Mouse (Mus musculus) WW6 (cell line): ENCODE measurements around the gene Hfe.
"Not testable (repeated sequence)": the region's sequence is repeated elsewhere in the genome, so short reads cannot be mapped to it uniquely, and the experiment has no call there.

ENCODE experiments used
- DNase-seq: peaks from one replicate; pipeline ENCODE4 v3.0.0-alpha.2; 2013; ENCODE audit warnings: low read depth, low spot score

Gene Hfe

GRCm38 (mm10) chr13:23744421-23745380 lies 34.0 kb upstream of the Hfe start:
- no peak for DNase-seq

- no peak for DNase-seq
Observed at GRCm38 (mm10) chr13:23743963-23744362, 33.3 kb upstream of the Hfe start.

DNA sequence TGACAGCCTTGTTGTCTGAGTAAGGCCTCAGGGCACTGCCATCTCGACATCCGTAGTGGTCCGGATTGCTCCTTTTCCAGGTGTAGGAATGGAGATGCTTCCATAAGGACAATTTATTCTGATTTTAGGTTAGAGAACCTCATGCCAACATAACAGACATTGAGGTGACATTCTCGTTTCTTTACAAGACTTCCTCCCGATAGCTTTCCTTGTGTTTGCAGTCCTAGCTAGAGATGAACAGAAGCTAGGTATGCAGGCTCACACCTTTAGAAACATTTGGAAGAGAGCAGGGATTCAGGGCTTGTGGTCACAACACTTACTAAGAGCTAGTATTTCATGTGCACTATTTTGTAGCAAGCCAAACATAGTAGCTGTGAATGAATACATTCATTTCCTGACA lies 32.6 kb upstream of the Hfe start:
- DNase-seq = no peak

GRCm38 (mm10) chr13:23742007-23742406 lies 31.4 kb upstream of the Hfe start:
- no peak for DNase-seq

- DNase-seq = no peak
Observed at GRCm38 (mm10) chr13:23740910-23741309, 30.3 kb upstream of the Hfe start.

DNA sequence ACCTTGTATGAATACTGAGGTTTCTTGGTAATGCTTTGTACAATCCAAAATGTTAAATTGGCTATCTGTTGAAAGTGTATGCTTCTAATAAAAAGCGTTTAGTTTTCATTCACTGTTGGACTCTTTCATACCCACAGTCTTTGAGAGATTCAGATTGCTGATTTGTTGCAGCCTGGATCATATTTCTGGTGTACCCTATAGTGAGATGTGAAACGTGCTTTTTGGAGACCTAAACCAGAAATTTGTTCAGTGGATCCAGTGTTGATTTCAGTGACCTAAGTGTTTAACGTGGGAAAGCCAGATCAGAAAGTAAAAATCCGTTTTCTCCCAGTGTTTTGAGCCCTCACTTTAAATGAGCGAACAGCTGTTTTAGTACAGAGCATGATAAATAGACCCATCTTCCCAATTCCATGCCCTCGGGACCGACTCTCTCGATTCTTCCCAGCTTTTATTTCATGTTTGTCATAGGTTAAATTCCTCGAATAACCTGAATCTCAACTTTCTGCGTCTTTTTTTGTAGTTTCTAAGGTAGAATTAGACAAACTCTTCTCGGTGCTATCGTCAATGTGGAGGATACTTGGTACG lies 29.7 kb upstream of the Hfe start:
- no peak for DNase-seq

- DNase-seq = no peak
Observed at GRCm38 (mm10) chr13:23739922-23740252, 29.2 kb upstream of the Hfe start.

- no peak for DNase-seq
Observed at GRCm38 (mm10) chr13:23739069-23739921, 28.6 kb upstream of the Hfe start.

DNA sequence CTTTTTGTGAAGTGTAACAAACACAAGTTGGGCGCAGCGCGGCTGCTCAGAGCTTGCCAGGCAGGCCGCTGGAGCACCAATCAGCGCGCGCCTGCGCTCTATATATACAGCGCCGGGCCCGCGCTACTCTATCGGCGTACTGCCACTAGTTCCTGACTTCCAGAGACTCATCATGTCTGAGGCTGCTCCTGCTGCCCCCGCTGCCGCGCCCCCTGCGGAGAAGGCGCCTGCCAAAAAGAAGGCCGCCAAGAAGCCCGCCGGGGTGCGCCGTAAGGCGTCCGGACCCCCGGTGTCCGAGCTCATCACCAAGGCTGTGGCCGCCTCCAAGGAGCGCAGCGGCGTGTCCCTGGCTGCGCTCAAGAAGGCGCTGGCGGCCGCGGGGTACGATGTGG lies 28.0 kb upstream of the Hfe start, which contains the start of gene Hist1h1c:
Gene Hist1h1c, plus strand, starts transcription at position 132 of the 392 bp plus-strand sequence.
- DNase-seq = no peak

DNA sequence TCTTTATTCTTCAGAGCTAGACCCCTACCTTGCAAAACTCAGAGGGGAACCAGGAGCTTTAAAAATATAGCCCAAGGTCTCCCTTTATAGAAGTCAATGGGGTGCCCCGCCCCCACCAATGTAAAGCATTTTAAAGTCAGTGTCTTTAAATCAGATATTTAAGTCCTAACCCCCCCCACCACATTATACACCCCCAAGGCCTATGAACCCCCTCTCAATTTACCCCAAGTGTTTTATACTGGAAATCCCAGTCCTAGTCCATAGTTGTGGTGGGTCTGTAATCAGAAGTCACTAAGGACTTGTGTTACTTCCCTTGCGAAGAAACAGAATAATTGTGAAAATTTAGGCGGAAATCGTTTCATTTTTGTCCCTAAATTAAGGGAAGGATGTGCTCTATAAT lies 27.4 kb upstream of the Hfe start:
- no peak for DNase-seq

DNA sequence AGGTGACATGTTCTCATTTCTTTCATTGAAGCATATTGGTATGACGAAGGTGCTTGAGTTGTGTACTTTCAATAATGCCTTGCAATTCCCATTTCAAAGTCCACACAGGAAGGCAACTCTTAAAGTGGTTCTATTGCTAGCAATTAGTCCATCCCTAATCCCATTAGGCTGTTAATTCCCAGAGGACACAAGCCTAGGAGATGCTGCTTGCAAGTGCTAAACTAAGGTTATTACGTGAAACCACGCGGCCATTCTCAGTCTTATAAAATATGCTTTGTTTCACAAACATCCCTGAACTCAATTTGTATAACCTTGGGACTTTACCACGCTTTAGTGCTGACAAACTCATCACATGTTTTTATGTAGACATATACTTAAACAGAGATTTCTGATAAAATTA lies 26.4 kb upstream of the Hfe start:
- DNase-seq = no peak

DNA sequence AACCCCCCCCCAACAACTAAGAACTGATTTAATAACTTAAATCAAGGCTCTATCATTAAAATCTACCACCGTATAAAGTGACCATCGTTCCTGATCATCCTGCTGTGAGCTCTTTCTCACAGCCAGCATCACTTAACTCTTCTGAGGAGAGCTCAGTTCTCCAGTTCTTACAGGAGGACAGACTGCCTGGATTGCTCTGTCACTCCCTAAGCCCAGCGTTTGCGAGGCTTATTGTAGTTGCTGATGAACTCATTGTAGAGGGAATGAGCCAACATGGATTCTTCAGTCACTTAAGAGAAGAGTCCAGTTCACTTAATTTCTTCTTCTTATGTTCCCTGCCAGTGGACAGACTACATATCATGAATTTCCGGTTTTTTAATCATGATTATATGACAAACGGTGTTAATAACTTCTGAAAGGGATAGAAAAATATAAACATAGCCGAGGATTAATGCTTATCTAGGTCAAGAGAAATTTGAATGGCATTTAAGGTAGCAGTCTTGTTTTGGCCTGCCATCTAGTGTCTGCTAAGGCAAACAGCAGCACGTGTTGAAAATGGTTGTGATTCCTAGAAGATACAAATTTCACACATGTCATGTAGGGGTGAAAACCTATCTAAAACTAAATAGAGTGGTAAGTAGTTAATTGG lies 21.6 kb upstream of the Hfe start:
- no peak for DNase-seq

DNA sequence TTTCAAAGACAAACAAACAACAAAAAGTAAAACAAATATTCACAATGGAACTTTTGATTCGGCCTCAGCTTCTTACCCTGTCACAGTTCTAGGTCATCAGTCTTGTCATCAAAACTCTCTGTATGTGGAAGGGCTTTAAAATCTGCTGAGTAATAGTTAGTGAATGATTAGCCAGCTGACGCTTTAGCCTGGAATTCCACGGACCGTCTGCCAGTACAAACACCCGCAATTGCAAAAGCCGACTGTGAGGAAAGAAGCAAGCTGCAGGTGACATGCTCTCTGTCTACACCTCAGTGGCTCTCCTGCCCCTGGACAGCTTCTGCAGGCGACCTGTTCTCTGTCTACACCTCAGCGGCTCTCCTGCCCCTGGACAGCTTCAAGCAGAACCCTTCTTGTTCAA lies 19.8 kb upstream of the Hfe start:
- DNase-seq = no peak

DNA sequence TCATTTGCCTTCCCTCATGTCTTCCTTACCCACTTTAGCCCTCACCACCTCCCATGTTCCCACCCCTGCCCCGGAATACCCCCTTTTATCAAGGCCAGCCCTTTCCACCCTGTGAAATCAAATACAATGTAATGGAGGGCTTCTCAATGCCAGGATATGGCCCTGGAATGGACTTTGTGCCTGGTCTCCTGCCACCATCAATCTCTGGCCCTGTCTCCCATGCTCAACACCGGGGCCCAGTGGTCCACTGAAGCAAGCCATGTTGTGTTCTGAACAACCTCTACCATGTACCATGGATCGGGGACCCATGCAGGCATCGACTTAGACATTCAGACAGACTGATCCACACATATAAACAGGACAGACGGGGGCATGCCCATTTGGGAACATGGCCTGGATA lies 19.1 kb upstream of the Hfe start:
- no peak for DNase-seq

- DNase-seq = no peak
Observed at GRCm38 (mm10) chr13:23729192-23729525, 18.5 kb upstream of the Hfe start.

DNA sequence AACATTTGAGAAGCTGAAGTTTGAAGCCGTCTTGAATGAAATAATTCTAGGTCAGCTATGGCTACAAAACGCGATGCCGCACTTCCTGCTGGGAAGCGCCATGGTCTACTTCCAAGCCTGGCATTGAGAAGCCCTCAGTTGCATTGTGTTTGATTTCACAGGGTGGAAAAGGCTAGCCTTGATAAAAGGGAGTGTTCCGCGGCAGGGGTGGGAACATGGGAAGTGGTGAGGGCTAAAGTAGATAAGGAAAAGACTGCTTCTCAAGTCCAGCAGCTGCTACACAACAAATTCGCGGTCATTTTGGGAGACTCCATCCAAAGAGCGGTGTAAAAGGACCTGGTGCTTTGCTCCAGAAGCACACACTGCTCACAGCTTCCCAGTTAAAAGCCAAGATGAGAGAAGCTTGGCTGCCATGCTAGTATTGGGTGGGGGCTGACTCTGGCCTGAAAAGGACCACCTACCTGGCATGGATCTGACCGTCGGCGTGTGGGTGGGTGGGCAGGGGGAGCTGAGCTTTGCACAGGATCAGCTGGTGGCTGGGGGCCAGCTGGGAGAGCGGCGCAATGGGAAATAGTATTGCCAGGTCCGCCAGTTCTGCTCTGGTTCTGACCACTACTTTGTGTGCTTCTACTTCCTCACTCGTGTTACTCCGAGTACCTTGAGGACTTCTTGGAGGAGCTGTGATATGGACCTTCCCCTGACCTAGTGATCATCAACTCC lies 18.0 kb upstream of the Hfe start:
- DNase-seq = no peak

GRCm38 (mm10) chr13:23725213-23725612 lies 14.6 kb upstream of the Hfe start:
- DNase-seq = no peak

DNA sequence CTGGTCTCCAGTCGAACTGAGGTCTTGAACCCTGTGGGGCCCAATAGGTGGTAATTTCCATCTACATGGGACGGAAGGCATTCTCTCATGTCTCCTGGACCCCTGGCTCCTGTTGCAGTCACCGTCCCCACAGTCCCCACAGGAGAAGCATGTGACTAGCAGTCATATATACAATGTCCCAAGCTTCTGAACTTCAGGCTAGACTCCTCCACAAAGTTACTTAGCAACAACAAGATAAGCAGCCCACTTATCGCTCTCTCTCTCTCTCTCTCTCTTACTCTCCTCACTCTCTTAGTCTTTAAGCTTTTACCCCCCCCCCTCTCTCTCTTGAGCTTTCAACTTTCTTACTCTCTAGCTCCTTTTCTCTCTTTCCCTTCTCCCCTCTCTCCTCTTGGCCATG lies 13.6 kb upstream of the Hfe start:
- DNase-seq = no peak

DNA sequence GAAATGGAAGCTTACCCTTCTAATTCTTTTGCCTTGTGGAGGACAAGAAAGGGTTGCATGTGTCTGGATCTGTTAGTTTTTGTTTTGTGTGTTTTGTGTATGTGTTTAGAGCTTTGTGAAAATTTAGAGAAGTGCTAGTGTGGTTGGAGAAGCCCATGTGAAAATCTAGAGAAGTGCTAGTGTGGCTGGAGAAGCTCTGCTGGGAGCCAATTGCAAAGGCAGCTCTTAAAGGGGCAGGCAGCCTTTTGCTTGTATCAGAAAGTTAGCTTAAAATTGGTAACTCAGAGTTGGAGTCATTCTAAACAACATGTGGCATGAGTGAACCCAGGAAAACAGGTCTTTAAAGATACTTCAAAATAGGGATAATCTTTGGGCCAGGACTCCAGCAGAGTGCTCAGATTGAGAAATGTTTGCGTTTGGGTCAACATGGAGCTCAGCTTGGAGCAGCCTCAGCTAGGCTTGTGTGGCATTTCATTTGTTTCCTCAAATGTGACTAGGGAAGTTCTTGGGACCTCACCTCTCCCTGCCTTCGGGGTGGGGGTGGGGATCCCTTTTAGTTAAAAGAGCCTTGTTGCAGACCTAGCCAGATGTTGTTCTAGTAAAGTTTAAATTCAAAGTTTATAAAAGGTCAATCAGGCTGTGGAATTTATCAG lies 7.1 kb upstream of the Hfe start:
- DNase-seq = not testable (repeated sequence)

- no peak for DNase-seq
Observed at GRCm38 (mm10) chr13:23717176-23717575, 6.5 kb upstream of the Hfe start.
